Mouse (Mus musculus) cerebellum, adult 11-12 months (tissue): Measurements from ENCODE around the gene Nln.

Experiments used
- DNase-seq: peaks from one replicate; pipeline ENCODE4 v3.0.0; 2022

The Nln gene

GRCm38 (mm10) chr13:104039861-104040260, 69.6 kb downstream of the Nln start:
- DNase-seq, result no peak

DNA sequence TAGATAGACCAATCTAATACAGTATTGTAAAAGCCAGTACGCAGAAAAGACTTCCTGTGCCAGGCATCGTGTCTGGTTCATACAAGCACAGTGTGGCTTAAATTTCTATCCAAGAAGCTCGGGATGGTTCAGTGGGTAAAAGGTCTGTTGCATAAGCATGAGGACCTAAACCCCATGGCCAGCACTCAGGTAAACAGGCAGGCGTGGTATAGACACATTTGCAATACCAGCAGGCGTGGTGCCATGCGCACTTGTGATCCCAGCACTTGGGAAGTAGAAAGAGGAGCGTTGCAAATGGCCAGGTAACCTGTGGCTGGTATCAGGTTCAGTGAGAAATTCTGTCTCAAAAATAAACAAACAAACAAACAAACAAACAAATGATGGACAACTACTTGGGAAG, 70.5 kb downstream of the Nln start:
- no peak for DNase-seq

DNA sequence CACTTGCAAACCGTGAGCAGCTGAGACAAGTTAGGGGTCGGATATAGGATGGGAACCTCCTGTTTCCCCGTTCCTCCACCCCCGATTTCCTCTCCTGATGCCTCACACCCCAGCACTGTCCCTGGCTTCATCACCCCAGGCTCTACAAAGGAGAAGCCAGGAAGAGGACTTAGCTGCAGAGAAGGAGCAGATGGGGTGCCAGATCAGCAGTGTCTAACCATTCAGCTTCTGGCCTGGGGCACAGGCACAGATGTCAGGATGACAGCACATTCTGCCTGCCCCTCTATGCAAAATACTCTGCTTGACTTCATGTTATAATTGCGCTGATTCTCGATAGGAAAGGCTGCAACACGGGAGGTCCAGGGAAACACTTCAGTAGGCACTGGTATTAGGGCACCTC, 71.1 kb downstream of the Nln start:
- peak; percentile 21 for DNase-seq

- no peak for DNase-seq
Observed at GRCm38 (mm10) chr13:104037531-104038290, 71.7 kb downstream of the Nln start.

DNA sequence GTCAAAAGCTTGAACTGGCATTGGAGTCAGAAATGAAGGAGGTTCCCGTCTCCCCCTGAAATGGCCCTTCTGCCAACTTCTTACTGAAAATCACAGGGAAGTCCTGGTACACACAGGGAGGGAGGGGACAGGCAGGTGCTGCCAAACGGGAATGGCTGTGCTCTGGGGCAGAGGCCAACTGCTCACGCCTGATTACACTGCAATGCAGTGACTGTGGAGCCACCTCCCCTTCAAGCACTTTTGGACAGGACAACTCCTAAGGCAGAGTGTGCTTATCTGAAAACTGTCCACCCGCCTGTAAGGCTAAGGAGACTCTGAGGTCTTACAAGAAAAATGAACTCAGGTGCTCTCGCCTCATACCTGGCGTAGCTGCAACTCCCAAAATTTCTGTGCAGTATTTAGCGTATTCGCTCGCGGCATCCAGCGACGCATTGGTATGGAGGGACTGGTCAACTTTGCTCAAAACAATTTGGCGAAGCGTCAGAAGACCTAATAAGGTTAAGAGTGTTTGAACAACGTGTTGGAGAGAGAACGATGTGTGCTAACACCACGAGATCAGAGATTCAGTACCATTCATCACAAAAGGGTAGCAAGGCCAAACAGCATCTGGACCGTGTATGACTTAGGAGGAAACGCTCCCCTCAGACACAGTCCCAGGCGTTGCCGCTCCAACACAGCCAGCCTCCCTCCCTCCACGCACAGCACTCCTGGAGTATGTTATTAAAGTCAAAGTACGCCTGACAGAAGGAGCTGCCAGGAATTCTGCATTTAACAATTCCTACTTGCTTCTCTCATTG, 72.7 kb downstream of the Nln start:
- peak; percentile 41 for DNase-seq

DNA sequence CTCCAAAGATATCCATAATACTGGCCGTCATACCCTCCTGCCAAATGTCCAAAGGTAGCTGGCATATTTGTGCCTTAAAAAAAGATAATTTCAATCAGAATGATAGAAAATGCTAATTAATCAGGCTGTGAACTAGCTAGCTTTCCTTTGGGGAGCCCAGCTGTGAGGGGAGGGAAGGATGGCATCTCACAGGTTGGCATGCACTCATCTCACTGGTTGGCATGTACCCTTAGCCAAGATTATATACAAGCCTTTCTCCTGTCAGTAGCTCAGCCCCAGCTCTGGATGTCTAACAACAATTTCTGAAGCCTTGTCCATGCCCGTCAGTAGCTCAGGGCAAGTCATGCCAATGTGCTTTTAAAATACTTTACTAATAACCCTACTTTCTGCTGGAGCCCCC, 73.8 kb downstream of the Nln start:
- DNase-seq, result no peak

GRCm38 (mm10) chr13:104034854-104035253, 74.6 kb downstream of the Nln start:
- no peak for DNase-seq

DNA sequence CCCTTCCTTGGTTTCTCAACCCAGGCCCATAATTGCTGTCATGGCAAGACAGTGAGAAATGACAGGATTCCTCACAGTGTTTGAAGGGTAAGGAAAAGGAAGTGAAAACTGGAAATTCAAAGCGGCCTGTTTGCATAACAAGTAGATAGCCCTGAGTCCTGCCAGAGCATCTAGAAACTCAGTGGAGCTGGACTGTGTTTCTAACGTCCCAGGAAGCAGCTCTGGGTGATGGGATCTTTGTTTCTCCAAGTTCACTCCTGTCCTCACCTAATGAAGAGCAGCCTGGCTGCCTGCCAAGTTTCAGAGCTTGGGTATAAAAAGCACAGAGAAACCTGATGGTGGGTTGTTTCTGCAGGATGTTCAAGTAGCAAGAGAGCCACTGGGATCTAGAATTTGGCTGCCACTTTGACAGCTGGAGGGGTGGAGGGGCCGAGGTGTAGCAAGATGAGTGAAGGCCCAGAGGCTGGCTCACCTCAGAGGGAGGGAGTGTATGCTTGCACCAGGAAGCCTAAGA, 76.7 kb downstream of the Nln start:
- no peak for DNase-seq

GRCm38 (mm10) chr13:104031821-104032331, 77.5 kb downstream of the Nln start:
- DNase-seq, result peak; percentile 15

GRCm38 (mm10) chr13:104030956-104031355, 78.5 kb downstream of the Nln start:
- DNase-seq, result no peak

- no peak for DNase-seq
Observed at GRCm38 (mm10) chr13:104029511-104029910, 79.9 kb downstream of the Nln start.

DNA sequence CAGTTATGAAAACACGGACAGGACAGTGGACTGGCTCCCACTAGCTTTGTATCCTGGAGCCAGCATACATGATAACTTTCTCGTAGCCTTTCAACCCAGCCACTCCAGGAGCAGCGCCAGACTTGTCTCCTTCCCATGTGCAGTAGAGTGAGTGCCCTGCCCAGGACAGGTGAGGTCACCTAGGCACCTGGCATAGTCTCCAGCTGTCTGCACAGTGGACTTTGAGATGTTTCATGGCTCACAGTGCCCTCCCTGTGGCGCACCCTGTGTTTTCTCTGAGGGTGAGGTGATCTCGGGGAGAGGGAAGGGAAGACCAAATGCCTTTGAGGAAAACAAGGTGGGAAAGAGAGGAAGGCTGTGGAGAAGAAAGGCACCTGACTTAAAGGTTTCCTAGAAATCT, 80.3 kb downstream of the Nln start:
- DNase-seq, result no peak

- DNase-seq, result no peak
Observed at GRCm38 (mm10) chr13:104026525-104026924, 82.9 kb downstream of the Nln start.

GRCm38 (mm10) chr13:104025710-104025995, 83.8 kb downstream of the Nln start:
- no peak for DNase-seq

- DNase-seq, result no peak
Observed at GRCm38 (mm10) chr13:104024856-104025709, 84.3 kb downstream of the Nln start.

- no peak for DNase-seq
Observed at GRCm38 (mm10) chr13:104024275-104024674, 85.1 kb downstream of the Nln start.

DNA sequence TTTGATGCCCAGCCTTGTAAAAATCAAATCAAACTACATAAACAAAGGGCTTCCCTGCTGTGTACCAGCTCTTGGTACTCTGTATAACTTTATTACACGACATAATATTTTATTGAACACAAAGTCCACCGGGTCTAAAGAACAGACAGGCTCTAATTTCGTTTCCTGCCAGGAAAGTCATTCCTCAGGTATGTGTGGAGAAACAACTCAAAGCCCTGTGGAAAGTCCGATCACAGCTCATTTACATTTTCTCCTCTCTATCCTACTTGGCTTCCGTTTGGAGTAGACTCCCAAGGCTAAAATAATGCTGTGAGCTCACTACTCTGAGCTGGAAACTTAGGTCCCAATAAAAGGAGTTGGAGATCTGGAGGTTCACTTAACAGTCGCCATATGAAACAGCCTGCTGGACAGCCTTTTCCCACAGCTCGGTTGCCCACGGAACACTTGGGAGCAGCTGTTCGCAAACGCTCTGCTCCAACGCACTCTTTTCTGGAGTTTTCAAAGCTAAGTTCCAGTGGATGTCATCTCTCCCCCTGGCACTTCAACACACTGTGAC, 86.0 kb downstream of the Nln start:
- DNase-seq, result no peak

DNA sequence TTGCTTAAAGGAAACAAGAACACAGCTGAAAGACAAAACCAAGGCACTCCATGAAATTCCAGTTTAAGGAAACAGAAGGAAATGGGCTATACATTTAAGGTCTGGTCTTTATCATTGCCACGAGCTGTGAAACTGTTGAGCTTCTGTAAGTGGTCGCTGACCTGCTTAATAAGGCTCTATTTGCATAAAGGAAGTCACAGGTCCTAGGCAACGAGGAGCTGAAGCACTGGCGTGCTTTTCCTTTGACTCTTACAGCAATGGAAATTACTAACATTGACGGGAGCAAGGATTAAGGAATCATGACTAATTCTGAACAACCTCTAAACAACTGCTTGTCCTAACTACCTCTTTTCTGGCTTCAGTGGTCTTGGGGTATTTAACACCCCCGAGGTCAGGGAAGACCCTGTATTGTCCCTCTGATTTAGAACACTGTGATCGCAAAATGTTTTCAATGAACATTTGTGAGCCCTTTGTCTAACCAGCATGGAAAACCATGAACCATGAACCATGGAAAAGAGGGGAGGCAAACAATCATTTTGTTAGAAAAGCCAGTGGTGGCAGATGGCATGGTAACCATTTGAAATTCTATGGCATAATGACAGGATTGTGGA, 90.8 kb downstream of the Nln start:
- no peak for DNase-seq

DNA sequence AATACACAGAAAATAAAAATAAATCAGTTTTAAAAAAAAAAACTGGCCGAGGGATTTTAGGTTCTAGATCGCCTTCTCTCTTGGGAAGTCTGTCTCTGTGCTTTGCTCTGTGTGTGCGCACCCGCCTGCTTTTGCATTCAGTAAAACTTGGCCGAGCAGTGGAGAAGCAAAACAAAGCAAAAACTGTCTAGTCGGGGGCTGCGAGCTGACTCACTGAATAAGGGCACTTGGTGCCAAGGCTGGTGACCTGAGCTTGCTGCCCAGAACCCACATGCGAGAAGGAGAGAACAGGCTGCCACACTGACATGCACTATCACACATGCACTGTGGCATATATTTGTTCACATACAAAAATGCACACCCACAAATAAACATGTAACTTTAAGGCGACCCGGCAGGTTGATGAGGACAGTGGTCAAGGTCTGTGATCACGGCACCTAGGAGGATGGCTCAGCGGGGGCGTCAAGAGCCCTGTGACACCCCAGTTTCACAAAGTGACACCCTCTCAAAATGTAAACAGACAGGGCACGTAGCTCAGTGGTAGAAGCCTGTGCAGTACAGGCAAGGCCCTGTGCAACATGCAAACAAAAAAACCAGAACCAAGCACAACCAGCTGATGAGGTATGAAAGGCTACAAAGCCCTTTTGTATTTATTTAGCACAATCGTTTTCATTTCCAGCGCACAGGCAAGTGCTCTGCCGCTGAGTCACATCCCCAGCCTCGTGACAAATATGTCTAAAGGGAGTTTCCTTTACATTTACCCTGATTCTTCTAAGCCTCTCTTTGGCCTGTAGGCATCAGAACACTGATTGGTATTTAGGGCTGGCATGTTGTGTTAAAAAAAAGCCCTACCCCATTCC, 93.9 kb downstream of the Nln start:
- DNase-seq, result peak; percentile 22

- DNase-seq, result no peak
Observed at GRCm38 (mm10) chr13:104014038-104014437, 95.4 kb downstream of the Nln start.

DNA sequence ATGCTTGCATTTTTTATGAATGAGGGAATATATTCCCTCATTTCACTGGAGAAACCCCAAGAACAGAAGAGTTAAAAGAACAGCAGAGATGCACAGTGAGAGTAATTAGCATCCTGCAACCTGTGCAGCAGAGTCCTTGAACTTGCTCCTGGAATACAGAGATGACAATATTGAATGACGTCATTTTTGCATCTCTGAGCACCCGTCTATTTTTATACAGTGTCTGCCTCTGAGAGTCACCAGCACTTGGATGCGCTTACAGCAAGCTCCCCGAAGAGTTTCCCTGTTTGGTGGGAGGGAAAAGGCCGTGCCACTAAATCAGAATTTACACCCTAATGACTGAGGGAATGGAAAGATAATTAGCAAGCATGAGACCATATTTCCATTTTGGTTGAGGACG, 96.0 kb downstream of the Nln start:
- no peak for DNase-seq
